Mouse (Mus musculus) heart, postnatal 0 days (tissue): ENCODE measurements at regions not wholly inside any gene's neighbourhood (a gene's known extent, or its start where the extent isn't known, plus 50 kb on each side); places are given as distances from the start of the nearest gene placed in this dataset.

ENCODE experiments used
- CTCF ChIP-seq: IDR thresholded peaks from 2 replicates; pipeline ENCODE4 v1.5.1; 2016; ENCODE audit warnings: antibody characterized with exemption, control low read depth, low read depth
- EP300 ChIP-seq: IDR thresholded peaks from 2 replicates; pipeline ENCODE4 v1.6.1; 2016; ENCODE audit warnings: antibody characterized with exemption, low read depth

DNA sequence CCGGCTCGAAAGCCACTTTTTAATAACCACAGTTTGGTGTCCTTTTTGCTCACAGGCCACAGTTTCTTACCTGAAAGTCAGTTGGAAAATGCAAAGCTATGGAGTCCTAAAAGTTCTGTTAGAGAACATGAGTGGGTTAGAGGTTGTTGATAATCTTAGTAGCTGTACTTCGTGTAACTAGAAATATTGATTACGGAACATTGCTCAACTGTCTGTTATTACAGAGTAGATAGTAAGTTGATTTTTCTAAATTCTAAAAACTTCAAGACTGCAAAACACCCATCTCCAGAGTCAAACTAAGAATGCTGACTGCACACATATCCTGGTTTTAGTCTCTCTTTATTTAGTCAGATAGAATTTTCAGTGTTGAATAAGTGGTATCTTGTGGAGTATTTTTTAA lies 111.0 kb downstream of the Slc38a4 start:
- TF ChIP-seq CTCF (no peak), EP300 (no peak)
